Mouse (Mus musculus) limb, embryonic 11.5 days (tissue): Measurements from ENCODE around the gene Dusp13. TPM values are rescaled to one million over a fixed set of nuclear protein-coding genes. Genes with fewer than 3 reads are reported as not detected.
A peak's percentile ranks its signal among the peaks of the same experiment; 100 is the strongest.

Experiments used
- ATAC-seq: fragments of 200-750 bp; cut with Nextera tagmentation; 2 replicates; pipeline ENCODE4 v1.8.0; 2017; ENCODE audit warnings: low read depth; ENCODE audit not compliant: insufficient number of reproducible peaks, low FRiP score, low TSS enrichment
- DNase-seq: peaks from one replicate; pipeline ENCODE4 v3.0.0-alpha.2; 2015; ENCODE audit warnings: low spot score
- H3K27ac ChIP-seq: fragments of 300-500 bp; sonication (generic); replicated peaks from 2 replicates; pipeline ENCODE4 v1.5.1; 2014; ENCODE audit warnings: low read depth, mild to moderate bottlenecking, low read length
- H3K27me3 ChIP-seq: fragments of 300-500 bp; sonication (generic); 2 replicates; pipeline ENCODE4 v1.6.1; 2014; ENCODE audit warnings: mild to moderate bottlenecking, low read length, mixed read lengths; ENCODE audit not compliant: control insufficient read depth, insufficient read depth
- H3K36me3 ChIP-seq: fragments of 300-500 bp; sonication (generic); 2 replicates; pipeline ENCODE4 v1.6.1; 2014; ENCODE audit warnings: mild to moderate bottlenecking, low read length, moderate library complexity, mixed read lengths; ENCODE audit not compliant: control insufficient read depth, insufficient read depth
- H3K4me1 ChIP-seq: fragments of 300-500 bp; sonication (generic); 2 replicates; pipeline ENCODE4 v1.6.1; 2014; ENCODE audit warnings: low read length, mixed read lengths; ENCODE audit not compliant: control insufficient read depth, insufficient read depth
- H3K4me2 ChIP-seq: fragments of 300-500 bp; sonication (generic); 2 replicates; pipeline ENCODE4 v1.6.1; 2014; ENCODE audit warnings: low read depth, mild to moderate bottlenecking, moderate library complexity; ENCODE audit not compliant: severe bottlenecking
- H3K4me3 ChIP-seq: fragments of 300-500 bp; sonication (generic); 2 replicates; pipeline ENCODE4 v1.5.1; 2014; ENCODE audit warnings: low read depth, low read length
- H3K9ac ChIP-seq: fragments of 300-500 bp; sonication (generic); 2 replicates; pipeline ENCODE4 v1.6.1; 2014; ENCODE audit warnings: mild to moderate bottlenecking, low read length
- H3K9me3 ChIP-seq: fragments of 300-500 bp; sonication (generic); 2 replicates; pipeline ENCODE4 v1.6.1; 2016; ENCODE audit warnings: low read length; ENCODE audit not compliant: control insufficient read depth
- WGBS: fragments of 180-500 bp; shearing (Covaris S2); extraction: QIAGEN DNeasy Blood & Tissue Kit; methylation state at CpG from one replicate; pipeline ENCODE4 v1.1.7; 2014; 5-methylcytosine and 5-hydroxymethylcytosine counted together
- polyA plus RNA-seq: library from polyadenylated mRNA; unstranded; fragments of >200 nt; fragmentation: Nextera tagmentation; extraction: Ambion mirVana; gene quantifications from 2 replicates; pipeline ENCODE4 v1.2.1, GENCODE M21; 2014

Dusp13 gene
- polyA plus RNA-seq, 1 experiment from 2014 or later, result 0.47 TPM

DNA sequence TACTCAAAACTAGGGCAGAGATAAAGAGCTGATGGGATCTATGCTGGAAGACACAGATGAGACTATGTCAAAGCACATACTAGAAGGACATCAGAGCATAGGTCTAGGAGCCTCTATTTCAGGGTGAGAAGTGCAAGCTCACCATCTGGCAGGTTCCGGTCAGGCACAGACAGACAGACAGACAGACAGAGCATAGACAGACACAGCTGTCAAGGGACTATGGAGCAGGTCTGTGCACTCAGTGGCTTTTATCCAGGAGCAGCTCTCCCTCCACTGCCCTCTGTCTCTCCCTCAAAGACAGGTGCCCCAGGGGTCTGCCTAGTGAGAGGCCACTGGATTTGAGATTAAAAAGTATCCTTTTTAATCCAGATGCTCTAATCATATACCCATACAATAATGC lies 6.8 kb downstream of the Dusp13 start:
- no peaks in the 10 kb centered on the region for H3K27me3 ChIP-seq
- H3K4me2 ChIP-seq, result no peak overlapping the region
- H3K9ac ChIP-seq, result no peak overlapping the region
- H3K27ac ChIP-seq, result no peak overlapping the region
- no peaks in the 10 kb centered on the region for H3K9me3 ChIP-seq
- DNase-seq (no peak), ATAC-seq (no peak)
- H3K4me3 ChIP-seq, result no peak overlapping the region
- WGBS, result 82% methylated on average over 1 of the region's 1 CpGs
- peaks cover 3% of the 10 kb centered on the region; the same call in 1 of the 2 replicates for H3K4me1 ChIP-seq
- H3K36me3 ChIP-seq, result no peaks in the 10 kb centered on the region

DNA sequence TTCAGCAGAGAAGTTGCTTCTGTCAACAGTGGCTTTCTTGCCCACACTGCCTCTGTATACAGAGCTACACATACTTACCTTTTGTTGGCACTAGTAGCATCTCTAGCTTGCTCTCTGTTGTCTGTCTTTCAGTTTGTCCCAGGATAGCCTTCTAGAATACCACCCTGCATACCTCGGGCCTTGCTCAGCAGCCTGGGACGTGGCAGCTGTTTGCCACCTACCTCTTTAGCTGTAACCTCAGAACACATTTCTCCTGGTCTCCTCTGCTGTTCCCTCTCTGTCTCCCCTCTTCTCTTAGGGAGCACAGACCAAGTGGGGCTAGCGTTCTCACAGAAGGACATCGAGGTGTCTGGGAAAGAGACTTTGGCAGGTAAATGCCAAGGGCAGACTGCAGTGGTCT lies 8.5 kb downstream of the Dusp13 start:
- Histone ChIP-seq H3K36me3 (no peaks in the 10 kb centered on the region), H3K27ac (no peak overlapping the region), H3K27me3 (no peaks in the 10 kb centered on the region), H3K9ac (no peak overlapping the region), H3K4me2 (no peak overlapping the region), H3K4me1 (peaks cover 3% of the 10 kb centered on the region; the same call in 1 of the 2 replicates), H3K4me3 (no peak overlapping the region), H3K9me3 (no peaks in the 10 kb centered on the region)
- no peak for DNase-seq
- WGBS, result 94% methylated on average over 4 of the region's 4 CpGs
- ATAC-seq, result no peak

DNA sequence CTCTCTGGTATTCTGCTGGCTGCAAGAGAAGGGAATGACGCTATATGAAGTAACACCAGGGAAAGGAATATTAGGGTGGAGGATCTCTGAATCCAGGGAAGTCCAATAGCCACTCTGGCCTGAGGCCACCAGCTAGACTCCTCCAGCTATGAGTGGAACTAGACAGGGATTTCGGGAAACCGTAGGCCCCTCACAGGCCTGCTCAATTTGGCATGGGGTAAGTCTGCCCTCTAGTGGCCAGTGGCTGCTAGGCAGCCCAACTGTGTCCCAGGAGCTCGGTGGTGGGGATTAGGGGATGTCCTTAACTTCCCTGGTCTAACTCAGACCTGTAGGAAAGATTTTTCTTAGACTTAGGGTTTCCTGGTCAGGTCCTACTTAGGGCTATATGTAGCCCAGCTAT lies 9.2 kb downstream of the Dusp13 start:
- Histone ChIP-seq H3K27ac (no peak overlapping the region), H3K4me1 (peaks cover 3% of the 10 kb centered on the region; the same call in 1 of the 2 replicates), H3K9me3 (no peaks in the 10 kb centered on the region), H3K4me2 (no peak overlapping the region), H3K36me3 (no peaks in the 10 kb centered on the region), H3K27me3 (no peaks in the 10 kb centered on the region), H3K9ac (no peak overlapping the region), H3K4me3 (no peak overlapping the region)
- peak; percentile 69; the same call in 1 of the 2 replicates for ATAC-seq
- WGBS, result 8% methylated on average over 4 of the region's 4 CpGs
- DNase-seq, result peak; percentile 94

DNA sequence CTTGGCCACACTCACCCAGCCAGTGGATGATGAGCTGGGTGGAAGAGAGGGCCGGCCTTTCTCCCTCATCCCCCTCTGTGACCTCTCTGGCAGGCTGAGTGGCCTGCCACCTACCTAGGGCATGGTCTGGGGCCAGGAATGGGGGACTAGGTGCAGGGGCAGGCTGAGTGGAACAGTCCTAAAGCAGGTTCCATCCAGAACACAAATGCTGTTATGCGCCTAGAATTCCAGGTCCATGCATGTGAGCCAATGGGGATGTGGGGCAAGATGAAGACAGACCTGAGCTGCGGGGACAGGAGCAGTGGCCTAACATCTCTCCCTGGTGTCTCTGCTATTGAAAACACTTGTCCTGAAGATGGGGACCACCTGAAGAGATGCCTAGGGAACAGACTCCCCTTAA lies 9.7 kb downstream of the Dusp13 start:
- WGBS, result 90% methylated on average over 3 of the region's 3 CpGs
- no peak overlapping the region for H3K4me3 ChIP-seq
- no peak overlapping the region for H3K27ac ChIP-seq
- H3K9me3 ChIP-seq, result no peaks in the 10 kb centered on the region
- H3K36me3 ChIP-seq, result no peaks in the 10 kb centered on the region
- ATAC-seq, result no peak
- H3K27me3 ChIP-seq, result no peaks in the 10 kb centered on the region
- H3K4me1 ChIP-seq, result peaks cover 3% of the 10 kb centered on the region; the same call in 1 of the 2 replicates
- H3K4me2 ChIP-seq, result no peak overlapping the region
- no peak overlapping the region for H3K9ac ChIP-seq
- no peak for DNase-seq

DNA sequence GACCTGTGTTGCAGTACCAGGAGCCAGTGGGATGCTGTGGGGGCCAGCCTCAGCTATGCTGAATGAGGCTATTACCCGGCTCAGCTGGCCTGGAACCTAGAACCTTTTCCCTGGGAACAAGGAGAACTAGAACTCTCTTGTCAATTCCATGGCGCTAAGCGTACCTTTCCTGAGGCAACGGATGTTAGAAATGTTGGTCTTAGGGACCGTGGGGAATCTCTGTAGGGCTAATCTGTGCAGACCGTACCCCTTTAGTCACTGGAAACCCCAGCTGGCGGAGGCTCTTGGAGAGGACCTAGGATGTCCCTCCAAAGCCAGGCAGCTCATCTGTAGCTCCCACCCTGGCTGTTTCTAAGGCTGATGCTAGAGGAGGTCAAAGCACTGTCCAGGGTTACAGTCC lies 10.6 kb downstream of the Dusp13 start:
- no peak overlapping the region for H3K4me2 ChIP-seq
- 93% methylated on average over 7 of the region's 7 CpGs for WGBS
- DNase-seq, result no peak
- no peak overlapping the region for H3K4me3 ChIP-seq
- H3K9ac ChIP-seq, result no peak overlapping the region
- peaks cover 3% of the 10 kb centered on the region; the same call in 1 of the 2 replicates for H3K4me1 ChIP-seq
- H3K27ac ChIP-seq, result no peak overlapping the region
- no peaks in the 10 kb centered on the region for H3K27me3 ChIP-seq
- no peaks in the 10 kb centered on the region for H3K36me3 ChIP-seq
- ATAC-seq, result no peak
- no peaks in the 10 kb centered on the region for H3K9me3 ChIP-seq

DNA sequence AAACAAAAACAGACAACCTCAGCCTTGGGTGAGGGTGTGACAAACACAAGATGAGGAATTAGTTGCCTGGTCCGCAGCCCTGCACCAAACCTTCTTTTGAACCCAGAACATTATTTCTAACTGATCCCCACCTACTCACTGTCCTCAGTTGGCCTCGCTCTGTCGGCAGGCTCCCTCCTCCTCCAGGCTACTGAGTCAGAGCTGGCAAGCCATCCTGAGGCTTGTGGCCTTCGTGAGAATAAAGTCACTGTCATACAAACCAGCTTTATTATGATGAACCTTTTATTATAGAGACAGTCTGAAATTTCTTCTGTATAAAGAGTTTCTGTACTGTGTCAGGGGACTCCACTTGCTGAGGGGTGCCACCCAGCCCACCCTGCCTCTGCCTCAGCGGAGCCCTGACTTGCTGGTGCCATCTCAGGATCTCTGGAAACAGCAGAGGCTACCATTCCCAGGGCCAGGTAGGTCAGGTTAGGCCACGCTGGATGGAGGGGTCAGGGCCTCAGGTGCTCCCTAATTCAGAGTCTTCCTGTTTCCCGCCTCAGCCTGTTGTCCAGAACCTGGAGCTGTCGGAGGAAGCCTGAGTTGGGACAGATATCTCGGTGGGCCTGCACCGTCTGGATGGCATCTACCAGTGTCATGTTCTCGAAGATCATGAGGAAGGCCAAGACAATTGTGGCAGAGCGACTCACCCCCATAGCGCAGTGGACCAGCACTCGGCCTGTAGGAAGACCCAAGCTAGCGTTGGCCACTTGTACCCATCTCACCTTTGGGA lies 17.7 kb downstream of the Dusp13 start:
- H3K4me3 ChIP-seq, result no peak overlapping the region
- H3K9ac ChIP-seq, result no peak overlapping the region
- H3K9me3 ChIP-seq, result no peaks in the 10 kb centered on the region
- ATAC-seq (no peak), DNase-seq (no peak)
- 91% methylated on average over 15 of the region's 15 CpGs for WGBS
- no peaks in the 10 kb centered on the region for H3K4me1 ChIP-seq
- no peaks in the 10 kb centered on the region for H3K27me3 ChIP-seq
- no peak overlapping the region for H3K4me2 ChIP-seq
- no peak overlapping the region for H3K27ac ChIP-seq
- H3K36me3 ChIP-seq, result no peaks in the 10 kb centered on the region

DNA sequence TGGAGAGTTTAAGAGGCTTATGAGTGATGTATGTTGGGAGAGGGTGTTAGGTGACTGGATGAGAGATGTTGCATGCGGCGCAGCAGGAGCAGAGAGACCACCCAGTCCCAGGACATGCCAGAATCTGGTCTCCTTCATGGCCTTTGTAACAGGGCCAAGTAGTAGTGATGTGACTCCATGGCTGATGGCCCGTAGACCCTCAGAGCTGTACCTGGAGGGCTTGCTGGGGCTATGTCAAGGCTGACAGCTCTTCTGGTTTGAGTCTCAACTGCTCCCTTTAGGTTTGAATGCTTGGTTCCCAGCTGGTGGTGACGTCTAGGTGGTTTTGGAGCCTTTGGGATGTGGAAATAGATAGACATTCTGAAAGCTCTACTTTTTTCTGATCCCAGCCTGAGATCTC lies 21.0 kb downstream of the Dusp13 start:
- ATAC-seq (no peak), DNase-seq (no peak)
- Histone ChIP-seq H3K9me3 (no peaks in the 10 kb centered on the region), H3K9ac (no peak overlapping the region), H3K27ac (no peak overlapping the region), H3K4me2 (no peak overlapping the region), H3K27me3 (no peaks in the 10 kb centered on the region), H3K4me1 (no peaks in the 10 kb centered on the region), H3K36me3 (no peaks in the 10 kb centered on the region), H3K4me3 (no peak overlapping the region)
- 91% methylated on average over 4 of the region's 4 CpGs for WGBS

DNA sequence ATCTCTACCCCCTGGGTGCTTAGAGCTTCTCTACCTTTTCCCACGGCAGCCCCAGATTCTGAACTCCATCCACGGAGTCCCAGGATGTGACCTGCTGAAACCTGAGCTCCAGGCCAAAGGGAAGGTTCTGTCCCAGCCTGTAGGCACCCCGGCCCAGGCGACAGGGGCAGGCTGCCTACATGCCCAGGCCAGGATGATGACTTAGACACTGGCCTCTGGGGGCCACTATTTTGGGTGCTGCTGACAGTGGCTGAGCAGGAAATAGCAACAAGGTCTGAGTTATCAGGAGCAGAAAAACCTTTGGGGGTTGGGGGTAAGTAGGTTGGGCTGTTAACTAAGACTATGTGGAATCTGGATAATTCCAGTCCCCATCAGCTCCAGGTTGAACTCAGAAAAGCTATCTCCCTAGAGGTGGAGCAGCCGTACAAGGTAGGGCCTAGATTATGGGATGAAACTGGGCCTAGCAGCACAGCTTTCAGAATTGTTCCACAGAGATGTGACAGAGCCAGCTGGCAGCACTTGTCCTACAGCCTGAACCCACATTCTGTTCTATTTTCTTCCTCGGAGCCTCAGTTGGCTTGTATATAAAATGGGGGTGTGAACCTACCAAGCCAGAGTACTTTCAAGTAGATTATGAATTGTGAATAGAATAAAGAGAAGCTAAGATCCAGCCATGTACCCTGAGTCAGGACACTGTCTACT lies 21.8 kb downstream of the Dusp13 start:
- Histone ChIP-seq H3K36me3 (no peaks in the 10 kb centered on the region), H3K4me3 (no peak overlapping the region), H3K27ac (no peak overlapping the region), H3K27me3 (no peaks in the 10 kb centered on the region), H3K9me3 (no peaks in the 10 kb centered on the region), H3K4me1 (no peaks in the 10 kb centered on the region), H3K4me2 (no peak overlapping the region), H3K9ac (no peak overlapping the region)
- ATAC-seq, result no peak
- no peak for DNase-seq
- WGBS, result 79% methylated on average over 6 of the region's 6 CpGs
